Mouse (Mus musculus): ENCODE data around the gene Epn2. TPM values are rescaled to one million over a fixed set of nuclear protein-coding genes. Genes with fewer than 3 reads are reported as not detected.

The Epn2 gene
- 28.6 and 31.0 TPM in 2 replicates for polyA plus RNA-seq (2015; fragmentation: Nextera tagmentation; extraction: Ambion mirVana)

DNA sequence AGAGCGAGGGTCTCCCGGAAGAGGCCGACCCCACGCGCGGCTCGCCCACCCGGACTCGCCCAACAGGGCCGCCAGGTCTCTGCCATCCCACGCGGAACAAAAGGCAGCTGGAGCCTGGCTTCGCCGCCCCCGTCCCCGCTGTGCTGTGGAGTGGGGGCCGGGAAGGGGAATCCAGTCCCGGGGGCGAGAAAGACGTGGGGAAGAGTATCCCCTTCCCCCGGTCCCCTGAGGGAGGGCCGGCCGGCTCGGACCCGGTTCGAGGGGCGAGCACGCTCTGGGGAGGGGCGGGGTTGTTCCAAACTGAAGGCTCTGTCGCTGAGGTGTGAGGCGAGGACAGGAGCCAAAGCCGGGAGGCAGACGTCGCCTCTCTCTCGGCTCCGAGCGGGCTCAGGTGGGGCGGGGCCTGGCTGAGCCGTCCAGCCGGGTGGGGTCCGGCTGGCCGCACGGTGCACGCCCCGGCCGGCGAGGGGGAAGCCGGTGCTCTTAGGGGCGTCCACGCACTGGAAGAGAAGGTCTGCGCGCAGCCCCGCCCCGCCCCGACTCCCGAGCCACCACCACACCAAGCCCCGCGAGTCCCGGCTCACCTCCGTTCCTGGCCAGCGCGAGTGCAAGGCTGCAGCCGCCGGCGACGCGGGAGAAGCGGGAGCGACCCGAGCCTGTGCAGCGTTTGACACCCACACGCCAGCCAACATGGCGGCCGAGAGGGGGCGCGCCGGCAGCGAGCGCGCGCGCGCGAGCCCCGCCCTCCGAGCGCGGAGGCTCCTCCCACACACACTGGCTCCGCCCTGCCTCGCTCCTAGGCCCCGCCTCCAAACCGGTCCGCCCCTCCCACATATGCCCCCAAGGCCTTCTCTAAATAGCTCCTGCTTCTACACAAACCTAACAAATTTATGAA is at the start of gene Epn2:
Epn2 (minus strand) TSS at position 705 of the 895 bp plus-strand sequence.
- Histone ChIP-seq H3K27me3 (no peaks in the 10 kb centered on the region), H3K9ac (peak within 1 kb of the TSS; percentile 80), H3K36me3 (no peaks in the 10 kb centered on the region), H3K4me3 (replicated peaks) (peak within 1 kb of the TSS; percentile 84), H3K4me2 (replicated peaks) (peak within 1 kb of the TSS; percentile 64), H3K9me3 (replicated peaks) (no peaks in the 10 kb centered on the region), H3K27ac (replicated peaks) (peak within 1 kb of the TSS; percentile 87), H3K4me1 (peaks cover 22% of the 10 kb centered on the region)
- WGBS: under 1% methylated on average over 72 of the region's 93 CpGs
- peak; percentile 90 for ATAC-seq (ENCODE audit: insufficient number of reproducible peaks, low FRiP score, low TSS enrichment, low read depth)

DNA sequence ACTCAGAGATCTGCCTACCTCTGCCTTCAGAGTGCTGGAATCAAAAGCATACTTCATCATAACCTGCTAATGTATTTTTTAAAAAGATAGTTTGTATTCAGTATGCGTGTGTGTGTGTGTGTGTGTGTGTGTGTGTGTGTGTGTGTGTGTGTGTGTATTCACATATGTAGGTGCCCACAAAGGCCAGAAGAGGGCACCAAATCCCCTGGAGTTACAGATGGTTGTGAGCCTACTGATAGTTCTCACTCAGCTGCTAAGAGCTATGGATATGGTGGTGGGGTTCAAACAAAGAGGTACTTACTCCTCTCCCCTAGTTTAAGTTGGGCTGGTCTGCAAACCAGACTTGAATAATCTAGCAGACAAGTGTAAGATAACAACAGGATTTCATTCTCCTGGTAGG is 47.0 kb upstream of the Epn2 start:
- Histone ChIP-seq H3K36me3 (no peaks in the 10 kb centered on the region), H3K27ac (replicated peaks) (no peak overlapping the region), H3K9ac (no peak overlapping the region), H3K27me3 (no peaks in the 10 kb centered on the region), H3K9me3 (replicated peaks) (no peaks in the 10 kb centered on the region), H3K4me2 (replicated peaks) (no peak overlapping the region), H3K4me3 (replicated peaks) (no peak overlapping the region), H3K4me1 (no peaks in the 10 kb centered on the region)
- ATAC-seq (ENCODE audit: insufficient number of reproducible peaks, low FRiP score, low TSS enrichment, low read depth): no peak
- WGBS: 77% methylated on average over 1 of the region's 1 CpGs

DNA sequence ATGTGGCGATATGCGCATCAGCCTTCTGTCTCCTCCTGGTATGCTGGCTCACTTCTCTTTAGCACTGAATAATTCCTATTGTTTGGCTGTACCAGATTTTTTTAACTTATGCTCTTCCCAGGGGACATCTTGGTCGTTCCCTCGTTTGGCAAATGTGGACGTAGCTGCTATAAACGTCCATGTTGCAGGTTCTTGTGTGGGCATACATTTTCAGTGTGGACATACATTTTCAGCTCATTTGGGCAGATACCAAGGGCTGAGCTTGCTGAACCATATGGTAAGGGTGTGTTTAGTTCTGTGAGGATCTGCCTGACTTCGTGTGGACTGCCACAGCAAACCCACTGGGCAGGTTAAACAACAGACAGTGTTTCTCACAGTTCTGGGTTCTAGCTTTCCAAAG is 45.6 kb upstream of the Epn2 start:
- Histone ChIP-seq H3K9me3 (replicated peaks) (no peaks in the 10 kb centered on the region), H3K36me3 (no peaks in the 10 kb centered on the region), H3K9ac (no peak overlapping the region), H3K4me3 (replicated peaks) (no peak overlapping the region), H3K27me3 (no peaks in the 10 kb centered on the region), H3K4me2 (replicated peaks) (no peak overlapping the region), H3K27ac (replicated peaks) (no peak overlapping the region), H3K4me1 (peaks cover 7% of the 10 kb centered on the region; the same call in 1 of the 2 replicates)
- WGBS: 68% methylated on average over 7 of the region's 7 CpGs
- no peak for ATAC-seq (ENCODE audit: insufficient number of reproducible peaks, low FRiP score, low TSS enrichment, low read depth)

DNA sequence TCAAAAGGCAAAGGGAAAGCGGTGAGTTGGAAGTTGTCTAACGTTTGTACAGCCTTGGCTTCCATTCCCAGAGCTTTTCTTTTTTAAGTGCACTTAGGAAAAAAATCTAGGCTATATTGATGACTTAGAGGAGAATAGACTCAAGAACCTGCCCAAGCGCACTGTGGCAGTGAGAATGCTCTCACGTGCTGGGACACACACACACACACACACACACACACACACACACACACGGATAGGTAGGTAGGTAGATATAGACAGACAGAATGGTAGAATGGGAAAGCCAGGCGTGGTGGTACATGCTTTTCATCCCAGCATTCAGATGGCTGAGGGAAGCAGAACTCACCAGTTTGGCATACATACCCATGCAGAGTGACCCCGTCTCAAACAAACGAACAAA is 41.3 kb upstream of the Epn2 start:
- H3K36me3 ChIP-seq: no peaks in the 10 kb centered on the region

DNA sequence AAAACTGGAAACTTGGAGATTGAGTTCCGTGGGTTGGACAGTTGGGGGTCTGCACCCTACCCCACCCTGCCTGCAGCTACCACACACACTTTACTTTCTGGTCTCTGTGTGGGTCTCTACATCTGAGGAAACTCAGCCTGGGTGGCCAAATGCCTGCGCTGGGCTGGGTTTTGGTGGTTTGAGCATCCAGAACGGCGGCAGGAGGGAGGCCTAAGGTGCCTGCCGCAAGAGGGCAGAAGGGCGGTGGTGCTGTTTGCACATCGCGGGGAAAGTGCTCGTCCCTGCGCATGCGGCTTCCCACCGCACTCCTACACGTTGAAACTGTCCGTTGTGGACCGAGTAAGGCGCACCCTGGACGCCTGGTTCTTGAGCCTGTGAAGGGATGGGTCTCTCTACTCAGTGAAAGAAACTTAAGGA is 40.8 kb upstream of the Epn2 start:
- under 1% methylated on average over 17 of the region's 17 CpGs for WGBS
- Histone ChIP-seq H3K9ac (peak overlapping the region; percentile 28; the same call in 1 of the 2 replicates), H3K9me3 (replicated peaks) (no peaks in the 10 kb centered on the region), H3K36me3 (no peaks in the 10 kb centered on the region), H3K27ac (replicated peaks) (peak overlapping the region; percentile 72), H3K4me3 (replicated peaks) (peak overlapping the region; percentile 43), H3K27me3 (no peaks in the 10 kb centered on the region), H3K4me2 (replicated peaks) (peak overlapping the region; percentile 75), H3K4me1 (peaks cover 36% of the 10 kb centered on the region)
- peak; percentile 83 for ATAC-seq (ENCODE audit: insufficient number of reproducible peaks, low FRiP score, low TSS enrichment, low read depth)

More for the DNA sequence above, 41.3 kb upstream of the Epn2 start:
- no peaks in the 10 kb centered on the region for H3K9me3 ChIP-seq (replicated peaks)
- no peaks in the 10 kb centered on the region for H3K27me3 ChIP-seq
- 56% methylated on average over 8 of the region's 8 CpGs for WGBS
- H3K4me3 ChIP-seq (replicated peaks): peak overlapping the region; percentile 43
- peaks cover 31% of the 10 kb centered on the region for H3K4me1 ChIP-seq
- H3K9ac ChIP-seq: no peak overlapping the region
- no peak for ATAC-seq (ENCODE audit: insufficient number of reproducible peaks, low FRiP score, low TSS enrichment, low read depth)
- H3K27ac ChIP-seq (replicated peaks): peak overlapping the region; percentile 72
- peak overlapping the region; percentile 75 for H3K4me2 ChIP-seq (replicated peaks)

DNA sequence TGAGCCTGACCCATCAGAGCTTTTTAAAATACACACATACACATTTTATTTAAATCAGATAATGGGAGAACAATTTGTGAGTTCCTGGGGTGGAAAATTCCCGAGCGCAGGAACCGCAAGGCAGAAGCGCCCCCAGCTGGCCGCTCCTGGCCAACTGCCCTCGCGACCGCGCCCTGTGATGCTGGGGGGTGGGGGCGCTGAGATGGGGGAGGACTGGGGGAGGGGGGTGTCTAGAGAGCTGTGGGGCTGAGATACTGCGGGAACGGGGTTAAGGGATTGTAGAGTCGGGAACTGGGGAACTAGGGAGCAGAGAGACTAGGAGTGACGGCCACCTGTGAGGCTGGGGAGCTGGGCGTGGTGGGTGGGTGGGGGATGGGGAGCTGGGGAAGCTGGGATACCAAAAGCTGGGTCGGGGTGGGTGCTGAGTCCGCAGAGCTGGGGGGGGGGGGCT is 40.3 kb upstream of the Epn2 start:
- peak overlapping the region; percentile 72 for H3K27ac ChIP-seq (replicated peaks)
- H3K4me1 ChIP-seq: peaks cover 40% of the 10 kb centered on the region
- peak overlapping the region; percentile 43 for H3K4me3 ChIP-seq (replicated peaks)
- peak overlapping the region; percentile 75 for H3K4me2 ChIP-seq (replicated peaks)
- H3K27me3 ChIP-seq: no peaks in the 10 kb centered on the region
- WGBS: under 1% methylated on average over 15 of the region's 17 CpGs
- H3K36me3 ChIP-seq: no peaks in the 10 kb centered on the region
- H3K9ac ChIP-seq: peak overlapping the region; percentile 28; the same call in 1 of the 2 replicates
- no peaks in the 10 kb centered on the region for H3K9me3 ChIP-seq (replicated peaks)
- peak; percentile 45; the same call in 1 of the 2 replicates for ATAC-seq (ENCODE audit: insufficient number of reproducible peaks, low FRiP score, low TSS enrichment, low read depth)

DNA sequence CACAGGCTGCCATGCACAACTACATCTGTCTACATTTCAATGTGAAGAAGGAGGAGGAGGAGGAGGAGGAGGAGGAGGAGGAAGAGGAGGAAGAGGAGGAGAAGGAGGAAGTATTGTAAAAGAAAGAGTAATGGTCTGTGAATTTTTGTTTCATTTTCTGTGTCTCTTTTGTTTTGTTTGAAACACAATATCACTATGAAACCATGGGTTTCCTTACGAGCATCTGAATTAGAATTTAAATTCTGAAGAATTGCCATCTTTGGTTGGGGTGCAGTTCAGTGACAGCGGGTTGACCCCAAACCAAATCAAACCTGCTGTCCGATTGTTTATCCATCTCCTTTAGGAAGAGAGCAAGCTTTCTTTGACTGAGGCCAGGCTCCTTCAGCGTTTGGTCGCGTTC is 39.9 kb upstream of the Epn2 start:
- ATAC-seq (ENCODE audit: insufficient number of reproducible peaks, low FRiP score, low TSS enrichment, low read depth): no peak
- Histone ChIP-seq H3K27ac (replicated peaks) (peak overlapping the region; percentile 72), H3K4me2 (replicated peaks) (peak overlapping the region; percentile 75), H3K4me3 (replicated peaks) (peak overlapping the region; percentile 43), H3K9me3 (replicated peaks) (no peaks in the 10 kb centered on the region), H3K9ac (no peak overlapping the region), H3K36me3 (no peaks in the 10 kb centered on the region), H3K4me1 (peaks cover 40% of the 10 kb centered on the region), H3K27me3 (no peaks in the 10 kb centered on the region)
- 11% methylated on average over 6 of the region's 6 CpGs for WGBS

DNA sequence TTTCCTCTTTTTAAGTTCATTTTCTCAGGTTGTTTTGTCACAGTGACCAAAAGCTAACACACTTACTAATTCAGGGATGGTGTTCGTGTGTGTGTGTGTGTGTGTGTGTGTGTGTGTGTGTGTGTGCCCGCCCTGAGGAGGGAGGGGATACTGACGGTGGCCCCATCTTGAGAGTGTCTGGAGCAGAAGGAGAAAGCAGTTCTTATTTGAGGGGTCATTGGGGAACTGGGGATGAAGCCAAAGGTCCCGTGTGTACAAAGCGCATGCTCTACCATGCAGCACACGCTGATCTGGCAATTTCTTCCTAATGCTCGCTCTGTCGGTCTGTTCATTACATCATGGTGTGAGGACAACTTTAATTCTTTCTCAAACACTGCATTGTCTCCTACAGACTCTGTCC is 39.1 kb upstream of the Epn2 start:
- no peak overlapping the region for H3K27ac ChIP-seq (replicated peaks)
- no peak overlapping the region for H3K9ac ChIP-seq
- H3K4me2 ChIP-seq (replicated peaks): no peak overlapping the region
- H3K9me3 ChIP-seq (replicated peaks): no peaks in the 10 kb centered on the region
- no peaks in the 10 kb centered on the region for H3K36me3 ChIP-seq
- no peak overlapping the region for H3K4me3 ChIP-seq (replicated peaks)
- peaks cover 40% of the 10 kb centered on the region for H3K4me1 ChIP-seq
- no peak for ATAC-seq (ENCODE audit: insufficient number of reproducible peaks, low FRiP score, low TSS enrichment, low read depth)
- H3K27me3 ChIP-seq: no peaks in the 10 kb centered on the region
- WGBS: 84% methylated on average over 8 of the region's 8 CpGs

DNA sequence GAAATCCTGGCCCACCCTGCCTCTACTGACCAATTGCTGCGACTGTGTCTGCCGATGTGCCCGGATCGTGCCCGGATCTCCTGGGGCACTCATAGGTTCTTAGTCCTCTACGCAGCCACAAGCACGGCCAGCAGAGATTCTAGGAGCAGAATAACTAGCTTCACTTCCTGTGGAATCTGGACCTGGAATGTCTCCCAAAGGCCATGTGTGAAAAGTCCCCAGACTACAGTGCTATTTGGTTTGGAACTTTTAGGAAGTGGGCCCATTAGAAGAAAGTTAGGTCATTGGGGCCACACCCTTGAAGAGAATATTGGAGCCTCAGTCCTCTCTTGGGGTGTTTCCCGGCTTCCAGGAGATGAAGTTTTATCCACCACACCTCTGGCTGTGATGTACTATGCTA is 38.6 kb upstream of the Epn2 start:
- Histone ChIP-seq H3K9me3 (replicated peaks) (no peaks in the 10 kb centered on the region), H3K36me3 (no peaks in the 10 kb centered on the region), H3K4me2 (replicated peaks) (no peak overlapping the region), H3K27ac (replicated peaks) (no peak overlapping the region), H3K27me3 (no peaks in the 10 kb centered on the region), H3K9ac (no peak overlapping the region), H3K4me1 (peaks cover 40% of the 10 kb centered on the region), H3K4me3 (replicated peaks) (no peak overlapping the region)
- no peak for ATAC-seq (ENCODE audit: insufficient number of reproducible peaks, low FRiP score, low TSS enrichment, low read depth)
- 84% methylated on average over 8 of the region's 8 CpGs for WGBS

DNA sequence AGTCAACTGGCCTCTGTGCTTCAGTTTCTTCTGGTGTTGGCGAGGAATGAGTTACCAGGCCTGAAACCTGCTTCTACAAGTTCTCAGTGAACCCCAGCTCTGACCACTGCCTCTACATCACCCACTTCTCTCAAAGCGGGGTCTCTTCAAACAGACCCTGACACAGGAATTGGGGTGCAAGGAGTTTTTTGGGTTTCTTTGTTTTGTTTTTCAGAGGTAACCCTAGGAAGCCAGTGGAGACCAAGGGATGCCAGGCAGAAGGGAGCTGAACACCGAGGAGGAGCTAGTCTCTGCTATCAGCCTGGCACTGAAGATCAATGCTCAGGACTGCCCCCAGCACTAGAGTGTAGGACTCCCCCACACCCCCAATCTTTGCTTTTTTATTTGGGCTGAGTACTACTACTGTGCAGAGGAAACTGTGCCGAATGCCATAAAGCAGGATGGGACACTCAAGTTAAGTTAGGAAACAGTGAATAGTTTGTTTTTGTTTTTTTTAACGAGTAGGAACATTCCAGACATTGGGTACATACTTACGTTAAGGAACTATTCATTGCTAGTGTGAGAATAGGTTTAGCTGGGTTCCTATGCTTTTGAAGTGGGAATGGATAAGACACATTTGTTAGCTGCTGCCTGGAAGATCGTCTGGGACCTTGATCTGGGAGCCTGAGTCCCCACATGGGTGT is 37.9 kb upstream of the Epn2 start:
- WGBS: 69% methylated on average over 7 of the region's 7 CpGs
- no peaks in the 10 kb centered on the region for H3K9me3 ChIP-seq (replicated peaks)
- H3K4me1 ChIP-seq: peaks cover 40% of the 10 kb centered on the region
- no peak for ATAC-seq (ENCODE audit: insufficient number of reproducible peaks, low FRiP score, low TSS enrichment, low read depth)
- H3K36me3 ChIP-seq: no peaks in the 10 kb centered on the region
- no peak overlapping the region for H3K27ac ChIP-seq (replicated peaks)
- no peaks in the 10 kb centered on the region for H3K27me3 ChIP-seq
- no peak overlapping the region for H3K9ac ChIP-seq
- no peak overlapping the region for H3K4me2 ChIP-seq (replicated peaks)
- no peak overlapping the region for H3K4me3 ChIP-seq (replicated peaks)

DNA sequence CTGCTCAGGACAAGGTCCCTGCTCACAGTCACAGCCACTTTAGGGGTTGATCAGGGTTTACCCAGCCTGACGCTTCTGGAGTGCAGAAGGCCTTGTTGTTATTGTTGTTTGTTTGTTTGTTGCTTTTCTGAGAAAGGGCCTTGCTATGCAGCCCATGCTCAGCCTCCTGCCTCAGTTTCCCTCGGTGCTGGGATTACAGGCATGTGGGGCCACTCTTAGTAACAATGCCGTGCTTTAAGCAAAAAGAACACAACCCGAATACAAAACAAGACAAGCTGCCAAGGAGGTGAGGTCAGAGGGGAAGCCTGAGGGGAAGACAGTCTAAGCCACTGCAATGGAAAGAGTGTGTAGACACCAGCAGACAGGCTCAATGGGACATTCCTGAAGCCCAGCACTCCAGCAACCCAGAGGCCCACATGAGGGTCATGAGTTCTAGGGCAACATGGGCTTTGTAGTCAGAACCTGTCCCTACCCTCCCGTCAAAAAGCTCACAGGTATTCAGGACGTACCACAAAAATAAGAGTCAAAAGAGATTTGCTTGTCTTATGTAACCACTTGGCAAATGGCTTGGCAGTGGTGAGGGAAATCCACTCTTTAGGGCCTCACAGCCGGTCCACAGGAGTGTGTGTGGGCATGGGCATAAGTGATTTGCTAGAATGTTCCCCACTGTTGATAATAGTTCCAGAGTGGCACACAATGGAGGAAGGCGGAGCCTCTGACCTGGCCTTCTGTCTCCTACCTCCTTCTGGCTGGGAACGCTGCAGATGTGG is 37.2 kb upstream of the Epn2 start:
- ATAC-seq (ENCODE audit: insufficient number of reproducible peaks, low FRiP score, low TSS enrichment, low read depth): no peak
- no peak overlapping the region; the same call in 1 of the 2 replicates for H3K4me2 ChIP-seq (replicated peaks)
- H3K9ac ChIP-seq: no peak overlapping the region
- 54% methylated on average over 9 of the region's 9 CpGs for WGBS
- peaks cover 40% of the 10 kb centered on the region for H3K4me1 ChIP-seq
- H3K36me3 ChIP-seq: no peaks in the 10 kb centered on the region
- H3K4me3 ChIP-seq (replicated peaks): no peak overlapping the region
- H3K9me3 ChIP-seq (replicated peaks): no peaks in the 10 kb centered on the region
- H3K27me3 ChIP-seq: no peaks in the 10 kb centered on the region
- H3K27ac ChIP-seq (replicated peaks): peak overlapping the region; percentile 73; the same call in 1 of the 2 replicates
